Mouse (Mus musculus) mammary gland, adult 2 months (tissue): ENCODE data around the gene Mettl21c. TPM values are rescaled to one million over a fixed set of nuclear protein-coding genes. Genes with fewer than 3 reads are reported as not detected.

Experiments used
- polyA plus RNA-seq: library from polyadenylated mRNA; depleted of rRNA; stranded (reverse); fragments of >200 nt; gene quantifications from 2 replicates; pipeline ENCODE4 v1.2.3, GENCODE M21; 2012; ENCODE audit warnings: low replicate concordance; rRNA removed

The Mettl21c gene
- polyA plus RNA-seq = 5.8 TPM in 1 of 2 replicates, not detected in the other

DNA sequence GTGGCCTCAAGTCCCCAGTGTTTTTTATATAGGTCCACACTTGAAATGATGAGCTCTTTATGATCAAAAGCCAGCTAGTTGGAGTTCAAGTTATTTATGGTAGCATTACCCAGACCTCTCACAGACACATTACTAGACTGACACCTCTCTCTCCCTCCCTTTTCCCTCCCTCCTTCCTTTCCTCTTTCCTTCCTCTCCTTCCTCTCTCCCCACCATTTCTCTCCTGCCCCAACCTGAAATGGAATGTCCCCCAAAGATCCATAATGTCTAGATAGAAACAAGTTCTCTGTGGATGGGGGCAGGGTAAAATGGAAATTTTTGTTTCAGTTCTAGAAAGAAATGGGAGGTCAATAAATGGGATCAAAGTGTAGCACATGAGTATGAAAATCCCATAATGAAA, at the start of gene Mettl21c:
Gene Mettl21c, minus strand, starts transcription at position 101 of the 400 bp plus-strand sequence.

DNA sequence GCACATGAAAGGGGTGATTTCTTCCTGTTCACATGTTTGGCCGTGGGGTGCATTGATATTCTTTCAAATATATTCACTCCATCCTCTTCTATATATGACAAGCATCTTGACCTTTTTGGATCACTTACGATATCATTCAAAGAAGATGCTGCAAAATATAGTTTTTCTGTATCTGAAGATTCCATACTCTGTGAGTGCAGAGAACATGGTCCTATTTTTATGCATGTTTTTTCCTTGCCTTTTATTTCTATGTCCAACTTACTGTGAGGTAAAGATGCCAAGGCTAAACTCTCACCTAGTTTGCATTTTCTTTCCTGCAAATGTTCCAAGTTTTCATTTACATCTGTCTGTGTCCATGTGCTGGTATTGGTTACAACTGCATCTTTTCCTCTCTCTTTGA, 42.0 kb upstream of the Mettl21c start, which contains the start of gene Gm8251:
Gene Gm8251, minus strand, starts transcription at position 101 of the 400 bp plus-strand sequence.

Other genes starting within 250 kb of the Mettl21c start
- gene Uxs1, start 192.2 kb downstream of the Mettl21c start, polyA plus RNA-seq = 8.8 and 10.2 TPM in 2 replicates
- 5.3 and 10.9 TPM in 2 replicates for gene Tpp2, start 86.4 kb downstream of the Mettl21c start, polyA plus RNA-seq
- gene Gm8251, start 41.9 kb upstream of the Mettl21c start, polyA plus RNA-seq = not detected in 2 replicates
- gene Tex30, start 82.4 kb upstream of the Mettl21c start, polyA plus RNA-seq = 2.7 and 4.6 TPM in 2 replicates
- 10.1 and 12.2 TPM in 2 replicates for gene Kdelc1, start 98.8 kb upstream of the Mettl21c start, polyA plus RNA-seq
- 4.8 and 7.1 TPM in 2 replicates for gene Bivm, start 98.9 kb upstream of the Mettl21c start, polyA plus RNA-seq
- 3.5 and 5.0 TPM in 2 replicates for gene Ercc5, start 127.7 kb upstream of the Mettl21c start, polyA plus RNA-seq
- 0.20 TPM in 1 of 2 replicates, not detected in the other for gene Mettl21e, start 198.9 kb upstream of the Mettl21c start, polyA plus RNA-seq